ENCODE assay signal across 8 mouse cellular contexts in the genomic region with DNA sequence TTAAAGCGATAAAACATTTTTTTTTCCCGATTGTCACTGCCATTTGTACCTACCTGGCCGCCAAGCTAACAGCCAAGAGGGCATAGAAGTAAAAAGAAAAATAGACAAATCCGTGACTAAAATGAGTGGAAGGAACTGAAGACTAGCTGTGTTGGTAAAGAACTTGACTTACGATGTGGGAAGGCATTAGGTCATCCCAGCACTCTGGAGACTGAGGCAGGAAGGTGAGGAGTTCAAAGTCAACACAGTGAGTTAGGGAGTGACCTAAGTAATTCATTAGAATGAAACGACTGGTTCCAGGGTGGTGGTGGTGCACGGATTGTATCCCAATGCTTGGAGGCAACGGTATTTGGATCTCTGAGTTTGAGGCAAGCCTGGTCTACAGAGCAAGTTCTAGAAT. TPM values are rescaled to one million over a fixed set of nuclear protein-coding genes. Genes with fewer than 3 reads are reported as not detected.
DNase-seq lines count a peak whose midpoint lies in the region; ATAC-seq lines count a peak whose summit lies in the region.

No protein-coding gene starts in this region.

- 41% methylated on average over 8 of the region's 8 CpGs for WGBS in heart, embryonic 13.5 days
- 45% methylated on average over 8 of the region's 8 CpGs for WGBS in forebrain, embryonic 16.5 days
- WGBS in macrophage (ENCODE audit: missing documents) = 38% methylated on average over 8 of the region's 8 CpGs

- H3K9me3 ChIP-seq in heart, embryonic 13.5 days = no peaks in the 10 kb centered on the region
- H3K9me3 ChIP-seq in forebrain, embryonic 16.5 days (ENCODE audit: control insufficient read depth, low read length) = no peaks in the 10 kb centered on the region

- no peak overlapping the region for H3K4me3 ChIP-seq in heart, embryonic 13.5 days
- H3K4me3 ChIP-seq in forebrain, embryonic 16.5 days (replicated peaks; ENCODE audit: low read length) = peak overlapping the region; percentile 75
- H3K4me3 ChIP-seq in macrophage (ENCODE audit: inconsistent target) = no peak overlapping the region; the same call in 1 of the 2 replicates

- H3K4me1 ChIP-seq in heart, embryonic 13.5 days = peaks cover 10% of the 10 kb centered on the region
- peaks cover 8% of the 10 kb centered on the region for H3K4me1 ChIP-seq in forebrain, embryonic 16.5 days (replicated peaks; ENCODE audit: control insufficient read depth, insufficient read depth, low read length)

- no peaks in the 10 kb centered on the region for H3K27me3 ChIP-seq in heart, embryonic 13.5 days (replicated peaks)
- H3K27me3 ChIP-seq in forebrain, embryonic 16.5 days (replicated peaks; ENCODE audit: control insufficient read depth, insufficient read depth, low read length) = no peaks in the 10 kb centered on the region

- no peak overlapping the region for H3K27ac ChIP-seq in heart, embryonic 13.5 days (replicated peaks)
- peak overlapping the region; percentile 16; the same call in 1 of the 2 replicates for H3K27ac ChIP-seq in forebrain, embryonic 16.5 days (ENCODE audit: low read length)
- H3K27ac ChIP-seq in macrophage = peak overlapping the region; percentile 63

- peaks cover 24% of the 10 kb centered on the region for H3K36me3 ChIP-seq in heart, embryonic 13.5 days
- H3K36me3 ChIP-seq in forebrain, embryonic 16.5 days (ENCODE audit: control insufficient read depth, insufficient read depth) = no peaks in the 10 kb centered on the region
- no peaks in the 10 kb centered on the region; the same call in 1 of the 2 replicates for H3K36me3 ChIP-seq in macrophage (ENCODE audit: inconsistent target)

- intact Hi-C loops in heart, postnatal 10 days (cut with DNase I) = loop anchor here (2.0 to 5.0 kb wide), 2 partner anchors 25 to 47 kb away; a partner anchor contains a TSS

- DNase-seq in heart, postnatal 10 days = no peak
- peak; percentile 56 for DNase-seq in ES-CJ7 (ENCODE audit: low read depth, low spot score)
- no peak for DNase-seq in adrenal gland, postnatal 14 days
- DNase-seq in lung, adult 18-20 months = no peak

- H3K79me2 ChIP-seq in macrophage (ENCODE audit: inconsistent target) = peaks cover 7% of the 10 kb centered on the region; the same call in 1 of the 2 replicates

- ATAC-seq in heart, embryonic 13.5 days (ENCODE audit: extremely low read depth, insufficient number of reproducible peaks, low FRiP score, low TSS enrichment) = no peak
- ATAC-seq in forebrain, embryonic 16.5 days = peak; percentile 13
- ATAC-seq in granulocyte monocyte progenitor cell, adult 5-6 weeks (replicated peaks; ENCODE audit: poor library complexity, severe bottlenecking) = no peak

- H3K4me2 ChIP-seq in heart, embryonic 13.5 days = peak overlapping the region; percentile 16; the same call in 1 of the 2 replicates
- peak overlapping the region; percentile 28 for H3K4me2 ChIP-seq in forebrain, embryonic 16.5 days (ENCODE audit: low read length)

- H3K9ac ChIP-seq in heart, embryonic 13.5 days = no peak overlapping the region
- H3K9ac ChIP-seq in forebrain, embryonic 16.5 days (replicated peaks; ENCODE audit: low read depth, low read length) = 0 out of 2 replicates have a peak overlapping the region, but pooled peaks have one; percentile 2

RNA-seq across cellular contexts. Expression of a gene that starts 0.4 kb away (rescaled TPM):
- polyA plus RNA-seq in heart, embryonic 13.5 days (2015; fragmentation: Nextera tagmentation; extraction: Ambion mirVana) = 44.2 and 49.5 TPM in 2 replicates
- 10 to 100 TPM; 17.3 to 23.8 TPM for total RNA-seq in heart, postnatal 10 days (2021)
- 62.8 and 67.6 TPM in 2 replicates for polyA plus RNA-seq in forebrain, embryonic 16.5 days (2015; fragmentation: Nextera tagmentation; extraction: Ambion mirVana)
- total RNA-seq in macrophage (2018; cell fraction: chromatin; rRNA removed) = 10 to 100 TPM in 25 of 26 experiments, 1 to 10 TPM in 1; 9.6 to 75.8 (median 42.3) TPM
- 10 to 100 TPM; 10.7 to 22.2 (median 16.6) TPM for total RNA-seq in macrophage (2018; cell fraction: cytosol; rRNA removed)
- 10 to 100 TPM; 14.3 to 64.9 (median 38.6) TPM for total RNA-seq in macrophage (2018; cell fraction: nucleus; rRNA removed)
- 14.9 to 17.7 TPM (median 17.1 TPM) in 3 replicates for polyA plus RNA-seq in macrophage (2018)
- 21.0 and 25.0 TPM in 2 replicates for total RNA-seq in granulocyte monocyte progenitor cell, adult 5-6 weeks (2014; fragmentation: Nextera tagmentation)
- 5.9 and 6.3 TPM in 2 replicates for total RNA-seq in granulocyte monocyte progenitor cell, adult 5-6 weeks (2017)
- total RNA-seq in adrenal gland, postnatal 14 days (2021) = 26.2 and 30.7 TPM in 2 replicates

RNA-seq across cellular contexts. Expression of a gene that starts 25.9 kb away (rescaled TPM):
- 6.3 and 6.7 TPM in 2 replicates for polyA plus RNA-seq in heart, embryonic 13.5 days (2015; fragmentation: Nextera tagmentation; extraction: Ambion mirVana)
- total RNA-seq in heart, postnatal 10 days (2021) = 1 to 10 TPM; 3.5 to 4.1 TPM
- 9.7 and 11.0 TPM in 2 replicates for polyA plus RNA-seq in forebrain, embryonic 16.5 days (2015; fragmentation: Nextera tagmentation; extraction: Ambion mirVana)
- total RNA-seq in macrophage (2018; cell fraction: chromatin; rRNA removed) = 10 to 100 TPM in 2 of 26 experiments, 1 to 10 TPM in 24; 3.2 to 10.9 (median 6.8) TPM
- 1 to 10 TPM; 3.4 to 6.4 (median 5.0) TPM for total RNA-seq in macrophage (2018; cell fraction: cytosol; rRNA removed)
- 10 to 100 TPM in 11 of 26 experiments, 1 to 10 TPM in 15; 4.8 to 14.0 (median 9.1) TPM for total RNA-seq in macrophage (2018; cell fraction: nucleus; rRNA removed)
- polyA plus RNA-seq in macrophage (2018) = 2.9 to 3.6 TPM (median 3.0 TPM) in 3 replicates
- 7.6 and 14.1 TPM in 2 replicates for total RNA-seq in granulocyte monocyte progenitor cell, adult 5-6 weeks (2014; fragmentation: Nextera tagmentation)
- total RNA-seq in granulocyte monocyte progenitor cell, adult 5-6 weeks (2017) = 4.4 and 6.1 TPM in 2 replicates
- total RNA-seq in adrenal gland, postnatal 14 days (2021) = 4.2 and 4.6 TPM in 2 replicates
